Mouse (Mus musculus): Measurements from ENCODE around the gene Nacc1.

Gene Nacc1

GRCm38 (mm10) chr8:84713381-84713780, 25.7 kb upstream of the Nacc1 start:
- DNase-seq = peak; percentile 78

- no peak for DNase-seq
Observed at GRCm38 (mm10) chr8:84712759-84713120, 25.1 kb upstream of the Nacc1 start.

- peak; percentile 91 for DNase-seq
Observed at GRCm38 (mm10) chr8:84711933-84712758, 24.5 kb upstream of the Nacc1 start.

- DNase-seq = no peak
Observed at GRCm38 (mm10) chr8:84711312-84711711, 23.6 kb upstream of the Nacc1 start.

GRCm38 (mm10) chr8:84709931-84710330, 22.3 kb upstream of the Nacc1 start:
- no peak for DNase-seq

GRCm38 (mm10) chr8:84708774-84709475, 21.3 kb upstream of the Nacc1 start:
- DNase-seq = peak; percentile 92

GRCm38 (mm10) chr8:84708071-84708541, 20.4 kb upstream of the Nacc1 start:
- DNase-seq = no peak

GRCm38 (mm10) chr8:84707267-84707883, 19.7 kb upstream of the Nacc1 start:
- no peak for DNase-seq

- peak; percentile 57 for DNase-seq
Observed at GRCm38 (mm10) chr8:84706610-84707266, 19.1 kb upstream of the Nacc1 start.

- no peak for DNase-seq
Observed at GRCm38 (mm10) chr8:84705960-84706359, 18.3 kb upstream of the Nacc1 start.

- no peak for DNase-seq
Observed at GRCm38 (mm10) chr8:84704867-84705831, 17.5 kb upstream of the Nacc1 start.

GRCm38 (mm10) chr8:84704356-84704755, 16.7 kb upstream of the Nacc1 start:
- peak; percentile 86 for DNase-seq

GRCm38 (mm10) chr8:84703466-84704249, 16.0 kb upstream of the Nacc1 start:
- DNase-seq = peak; percentile 38

- DNase-seq = no peak
Observed at GRCm38 (mm10) chr8:84702963-84703465, 15.4 kb upstream of the Nacc1 start.

GRCm38 (mm10) chr8:84702561-84702960, 14.9 kb upstream of the Nacc1 start:
- no peak for DNase-seq

- no peak for DNase-seq
Observed at GRCm38 (mm10) chr8:84700941-84701911, 13.6 kb upstream of the Nacc1 start, which contains the start of gene Lyl1. Gene Lyl1 (plus strand): TSS chr8:84701457.

GRCm38 (mm10) chr8:84700526-84700925, 12.9 kb upstream of the Nacc1 start:
- DNase-seq = no peak

- peak; percentile 59 for DNase-seq
Observed at GRCm38 (mm10) chr8:84699861-84700322, 12.2 kb upstream of the Nacc1 start.

GRCm38 (mm10) chr8:84698929-84699401, 11.3 kb upstream of the Nacc1 start:
- no peak for DNase-seq
